Mouse (Mus musculus) ZHBTc4 (cell line): ENCODE measurements around the gene Ubqlnl.
A peak's percentile ranks its signal among the peaks of the same experiment; 100 is the strongest.

ENCODE experiments used
- DNase-seq: peaks from one replicate; pipeline ENCODE4 v3.0.0-alpha.2; 2011; ENCODE audit warnings: low read depth, low spot score

Gene Ubqlnl

DNA sequence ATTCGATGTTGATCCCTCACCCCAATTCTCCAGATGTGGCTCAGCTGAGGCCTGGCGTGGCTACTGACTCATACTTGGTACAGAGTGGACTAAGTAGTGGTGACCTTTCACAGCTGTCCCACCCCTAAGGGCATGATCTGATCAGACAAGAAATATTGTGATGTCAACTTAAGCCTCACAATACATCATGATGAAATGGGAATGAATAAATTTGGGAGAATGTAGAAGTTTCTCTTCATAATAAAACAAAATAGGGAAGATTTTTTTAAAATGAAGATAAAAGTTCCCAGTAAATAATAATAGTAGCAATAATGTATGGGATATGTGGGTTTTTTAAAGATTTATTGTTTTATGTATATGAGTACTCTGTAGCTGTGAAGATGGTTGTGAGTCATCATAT is at the start of gene Ubqlnl:
Ubqlnl (minus strand) TSS at position 101 of the 400 bp plus-strand sequence.
- no peak for DNase-seq

DNA sequence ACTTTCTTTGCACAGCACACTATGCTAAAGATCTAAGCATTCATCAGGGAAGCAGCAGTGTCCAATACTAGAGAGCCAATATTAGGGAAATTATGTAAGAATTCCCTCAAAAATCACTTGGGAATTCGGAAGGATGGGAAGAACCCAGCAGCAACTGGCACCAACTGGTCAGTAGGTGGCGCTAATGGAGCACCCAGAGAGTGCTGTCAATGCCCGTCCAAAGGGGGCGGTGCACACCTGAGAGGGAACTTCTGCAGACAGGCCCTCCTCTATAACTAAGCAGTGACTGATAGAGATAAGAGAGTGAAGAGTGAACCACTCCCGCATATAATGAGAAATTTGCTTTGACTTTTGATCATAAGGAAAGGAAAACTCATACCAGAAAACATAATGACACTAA is 49.5 kb upstream of the Ubqlnl start:
- peak; percentile 87 for DNase-seq

DNA sequence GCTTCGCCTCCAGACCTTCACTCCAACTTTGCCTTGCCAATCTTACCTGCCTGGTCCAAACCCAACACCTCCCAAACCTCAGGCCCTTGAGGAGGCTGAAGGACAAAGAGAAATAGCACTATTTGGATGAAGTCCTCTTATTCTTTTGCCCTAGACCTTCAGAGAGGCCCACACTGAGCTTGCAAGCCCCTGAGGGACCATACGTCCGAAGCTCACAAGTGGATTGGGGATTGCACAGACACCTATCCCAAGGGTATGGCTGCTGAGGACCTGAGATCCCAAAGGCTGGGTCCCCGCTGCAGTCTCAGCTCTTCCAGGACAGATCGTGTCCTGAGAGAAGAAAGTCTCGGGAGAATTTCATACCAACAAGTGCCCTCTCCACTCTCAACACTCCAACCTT is 45.5 kb upstream of the Ubqlnl start, which contains the start of gene Olfr649:
Olfr649 (minus strand) TSS at position 101 of the 400 bp plus-strand sequence.
- no peak for DNase-seq

DNA sequence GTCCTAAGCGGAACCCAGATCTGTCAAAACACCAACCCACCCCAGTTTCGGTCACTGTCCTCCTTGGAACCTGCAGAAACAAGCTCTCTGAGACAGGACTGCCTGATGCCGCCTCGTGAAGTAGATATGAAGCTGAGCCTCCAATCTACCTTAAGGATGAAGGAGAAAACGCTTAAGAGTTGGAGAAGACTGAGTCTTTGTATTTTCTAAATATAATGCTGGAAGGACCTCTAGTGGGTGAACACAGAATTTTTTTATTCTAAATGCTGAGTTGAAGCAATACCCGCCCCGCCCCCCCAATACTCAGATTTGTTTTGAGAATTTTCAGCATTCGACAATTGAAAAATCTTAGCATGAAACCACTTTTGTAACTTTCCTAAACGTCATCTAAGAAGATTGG is 40.9 kb upstream of the Ubqlnl start:
- DNase-seq: no peak

DNA sequence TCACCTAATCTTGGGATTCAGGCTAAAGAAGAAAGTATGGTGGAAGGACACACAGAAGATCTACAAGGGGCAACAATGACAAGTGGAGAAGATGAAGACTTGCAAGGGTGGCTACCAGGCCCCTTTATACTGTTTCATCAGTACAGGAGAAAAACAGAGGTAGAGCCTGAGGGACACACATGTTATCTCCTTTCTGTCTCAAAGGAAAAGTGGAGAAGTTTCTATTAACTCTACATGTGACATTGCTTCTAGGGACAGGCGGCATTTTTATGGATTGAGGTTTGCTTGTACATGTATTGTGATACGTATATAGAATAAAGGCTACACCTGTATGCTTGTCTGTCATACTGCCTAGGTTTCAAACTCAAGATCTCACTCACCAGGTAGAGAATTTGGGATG is 32.9 kb upstream of the Ubqlnl start, which contains the start of gene Olfr648:
Olfr648 (minus strand) TSS at position 101 of the 400 bp plus-strand sequence.
- no peak for DNase-seq

DNA sequence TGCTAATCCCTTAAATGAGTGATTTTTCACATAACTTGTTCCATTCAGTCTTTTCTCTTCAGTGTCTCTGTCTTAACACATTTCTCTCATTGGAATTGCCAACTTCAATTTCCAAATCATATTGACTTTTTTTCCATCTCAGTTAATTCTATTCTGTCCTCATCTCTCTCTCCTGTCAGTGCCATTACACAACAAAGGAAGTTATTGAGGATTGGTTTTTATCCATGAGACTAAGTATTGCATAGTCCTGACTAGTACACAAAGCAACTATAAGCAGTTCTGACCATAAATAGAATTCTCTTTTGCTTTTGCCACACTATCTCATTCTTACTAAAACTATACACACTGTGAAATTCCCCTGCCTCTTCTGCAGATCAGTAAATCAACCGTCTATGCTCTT is 28.7 kb upstream of the Ubqlnl start:
- no peak for DNase-seq

DNA sequence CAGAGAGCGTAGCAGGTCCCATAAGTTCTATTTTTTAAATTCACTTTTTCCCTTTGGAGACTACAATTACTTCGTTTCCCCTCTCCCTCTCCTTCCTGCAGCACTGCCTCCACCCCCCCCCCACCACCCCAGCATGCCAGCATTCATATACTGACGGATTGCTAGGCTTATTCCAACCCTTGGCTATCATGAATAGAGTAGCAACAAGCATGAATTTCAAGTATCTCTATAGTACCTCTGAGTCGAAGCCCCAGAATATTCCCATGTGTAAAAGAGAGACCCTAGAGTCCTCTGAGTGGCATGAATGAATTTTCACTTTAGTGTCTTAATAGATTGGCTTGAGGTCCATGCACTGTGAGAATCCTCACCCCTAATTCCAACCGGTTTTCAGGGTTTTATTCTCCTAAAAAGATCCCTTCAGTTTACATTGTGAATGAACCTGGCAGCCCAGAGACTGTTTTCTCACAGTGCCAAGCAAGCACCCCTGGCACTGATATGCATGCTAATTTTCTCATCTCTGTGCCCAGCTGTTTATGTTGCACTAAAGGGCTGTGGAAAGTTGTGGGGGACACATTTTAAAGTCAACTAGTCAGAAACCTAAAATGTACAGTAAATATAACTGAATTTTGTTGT is 28.2 kb upstream of the Ubqlnl start:
- DNase-seq: no peak

DNA sequence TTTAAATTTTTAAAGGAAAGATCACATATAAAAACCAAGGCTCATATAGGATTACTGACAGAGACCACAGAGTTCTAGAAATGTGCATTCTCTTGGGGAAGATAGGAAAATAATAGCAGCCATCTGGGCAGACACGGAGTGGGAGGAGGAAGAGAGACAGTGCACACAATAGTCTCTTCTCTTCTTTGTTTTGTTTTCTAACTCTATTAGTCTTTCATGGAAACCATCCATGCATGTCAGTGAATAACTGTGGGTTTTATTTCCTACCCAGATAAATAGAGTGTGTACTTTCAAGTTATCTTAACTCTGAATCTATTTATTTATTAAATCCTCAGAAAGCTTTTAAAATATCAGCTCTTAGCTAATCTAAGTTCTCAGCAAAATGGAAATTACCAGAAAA is 24.7 kb upstream of the Ubqlnl start:
- DNase-seq: no peak

DNA sequence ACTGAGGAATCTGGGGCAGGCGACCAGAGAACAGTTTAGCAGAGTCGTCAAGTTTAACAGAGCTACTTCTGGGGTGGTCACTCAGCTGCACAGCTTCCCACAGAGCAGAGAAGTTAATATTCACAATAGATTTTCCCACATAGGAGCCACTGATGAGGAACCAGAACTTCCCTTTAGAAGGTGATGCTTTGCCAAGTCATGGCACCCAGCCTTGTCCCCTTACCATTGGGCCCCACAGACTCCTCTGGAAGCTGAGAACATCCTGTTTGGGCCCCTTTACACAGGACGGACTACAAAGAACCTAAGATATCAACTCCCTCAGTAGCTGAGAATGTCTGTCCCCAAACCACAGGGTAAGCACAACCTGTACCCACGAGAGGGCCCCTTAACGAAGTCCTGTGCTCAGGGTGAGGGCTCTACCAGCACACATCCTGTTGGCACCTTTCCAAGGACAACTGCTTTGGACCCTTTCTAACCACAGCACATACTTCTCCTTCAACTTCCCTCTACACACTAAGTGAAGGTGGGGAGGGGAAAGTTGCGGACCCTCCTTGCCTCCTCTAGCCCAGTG is 19.4 kb upstream of the Ubqlnl start:
- DNase-seq: no peak

DNA sequence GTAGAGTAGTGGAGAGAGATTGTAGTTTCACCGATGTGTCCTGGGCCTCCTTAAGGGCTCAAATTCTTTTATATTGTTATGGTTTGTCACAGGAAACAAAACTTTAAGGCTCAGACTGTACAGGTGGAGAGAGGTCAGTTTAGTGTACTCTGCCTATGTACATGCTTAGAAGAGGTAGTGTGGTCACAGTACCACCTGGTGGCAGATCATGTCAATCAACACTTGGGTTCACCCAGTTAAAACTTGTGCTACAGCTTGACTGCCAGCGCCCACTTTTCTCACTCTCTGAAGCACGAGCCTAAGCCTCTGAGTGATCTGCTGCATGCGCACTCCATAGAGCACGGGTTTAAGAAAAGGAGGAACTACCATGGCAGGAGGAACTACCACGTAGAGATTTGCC is 16.7 kb upstream of the Ubqlnl start:
- peak; percentile 9 for DNase-seq

DNA sequence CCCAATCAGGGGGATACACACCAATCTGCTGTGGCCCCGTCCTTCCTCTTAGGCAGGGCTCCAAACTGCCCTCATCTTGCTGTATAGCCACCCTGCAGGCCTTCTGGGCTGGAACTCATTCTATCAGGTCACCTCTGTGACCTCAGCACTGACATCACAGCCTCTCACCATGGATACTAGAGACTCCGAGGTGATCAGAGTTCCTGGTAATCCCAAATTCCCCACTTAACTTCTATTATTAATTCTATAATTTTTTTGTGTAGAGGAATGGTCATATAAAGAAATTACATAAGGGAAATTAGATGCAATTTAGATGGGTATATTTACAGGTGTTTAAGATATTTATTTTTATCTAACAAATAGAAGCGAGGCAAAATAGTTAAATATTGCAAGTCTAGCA is 7.2 kb downstream of the Ubqlnl start, which contains the start of gene Ubqln3:
Ubqln3 (minus strand) TSS at position 101 of the 400 bp plus-strand sequence.
- DNase-seq: no peak

DNA sequence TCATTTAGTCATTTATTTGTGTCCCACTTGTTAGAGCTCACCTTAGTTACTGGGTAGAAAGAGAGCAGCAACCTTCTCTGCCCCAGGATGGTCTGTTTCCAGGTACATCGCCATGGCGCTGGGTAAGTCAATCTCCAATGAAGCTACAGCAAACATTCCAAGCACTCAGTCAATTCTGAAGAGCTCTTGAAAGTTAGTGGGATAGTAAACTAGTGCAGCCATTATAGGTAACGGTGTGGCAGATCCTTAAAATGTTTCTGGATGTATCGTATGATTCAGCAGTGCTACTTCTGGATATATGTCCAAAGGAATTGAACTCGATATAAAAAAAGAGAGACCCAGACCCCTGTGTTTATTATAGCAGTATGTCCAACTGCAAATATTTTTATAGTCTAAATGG is 13.1 kb downstream of the Ubqlnl start, which contains the start of gene Olfr643:
Olfr643 (minus strand) TSS at position 101 of the 400 bp plus-strand sequence.
- DNase-seq: no peak

DNA sequence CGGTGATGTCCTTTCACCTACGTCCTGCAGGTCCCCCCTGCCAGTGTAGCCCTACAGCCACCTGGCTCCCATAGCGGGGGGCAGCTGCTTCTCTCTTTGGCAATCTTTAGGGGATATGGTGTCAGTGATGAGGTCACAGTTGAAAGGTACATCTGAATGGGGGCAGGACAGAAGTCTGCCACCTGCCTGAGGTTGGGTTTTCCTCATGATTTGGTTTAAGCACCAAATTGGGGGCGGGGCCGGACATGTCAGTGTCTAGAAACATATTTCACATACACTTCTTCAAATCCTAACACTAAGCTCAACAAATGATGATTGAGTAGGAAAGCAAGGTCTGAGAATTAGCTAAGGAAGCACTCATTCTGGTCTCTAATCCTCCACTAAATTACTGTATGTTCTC is 20.6 kb downstream of the Ubqlnl start, which contains the start of gene Ubqln5:
Ubqln5 (minus strand) TSS at position 101 of the 400 bp plus-strand sequence.
- DNase-seq: no peak

DNA sequence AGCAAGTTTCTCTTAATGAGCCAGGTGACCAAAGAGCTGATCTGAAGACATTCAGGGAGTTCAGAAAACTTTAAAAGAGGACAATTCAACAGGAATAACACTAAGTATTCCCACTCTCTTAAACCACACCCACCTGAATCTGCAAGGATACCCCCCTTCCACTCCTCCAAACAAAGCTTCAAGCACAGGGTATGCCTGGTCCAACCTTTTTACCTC is 45.7 kb downstream of the Ubqlnl start, which contains the start of gene Olfr646:
Olfr646 (plus strand) TSS at position 117 of the 216 bp plus-strand sequence.
- DNase-seq: no peak

DNA sequence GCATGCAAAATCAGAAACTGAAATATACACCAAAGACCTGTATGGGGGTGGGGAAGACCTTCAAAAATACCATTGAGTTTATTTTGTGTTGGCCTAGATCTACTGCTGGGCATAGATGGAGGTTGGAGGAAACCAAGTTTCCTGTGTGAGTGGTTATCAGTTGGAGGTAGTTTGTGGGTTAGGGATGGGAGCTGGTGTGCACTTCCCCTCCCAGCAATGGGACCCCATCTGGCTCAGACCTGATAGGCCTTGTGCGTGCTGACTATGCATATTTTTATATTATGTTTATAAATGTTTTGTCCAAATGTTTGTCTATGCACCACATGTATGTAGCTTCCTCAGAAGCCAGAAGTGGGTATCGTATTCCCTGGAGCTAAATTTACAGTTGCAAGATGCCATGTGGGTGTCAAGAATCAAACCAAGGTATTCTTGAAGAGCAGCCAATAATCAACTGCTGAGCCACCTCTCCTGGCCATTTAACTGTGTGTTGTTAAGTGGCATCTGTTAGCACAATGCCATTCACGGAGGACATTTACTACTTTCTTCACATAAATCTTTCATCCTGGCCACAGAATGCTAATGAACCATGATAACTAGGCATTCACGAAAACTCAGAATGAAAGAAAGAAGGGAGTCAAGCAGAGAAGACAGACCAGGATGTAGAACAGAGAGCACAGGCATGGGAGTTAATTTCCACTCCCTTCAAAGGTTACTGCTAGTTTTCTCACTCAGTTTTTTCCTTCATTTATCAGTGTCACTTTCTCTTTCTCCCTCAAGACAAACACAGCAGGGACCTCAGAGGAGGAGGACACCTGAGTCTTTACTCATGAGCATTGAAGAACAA is 46.2 kb downstream of the Ubqlnl start:
- DNase-seq: no peak
